Mouse (Mus musculus) midbrain, embryonic 11.5 days (tissue): Measurements from ENCODE around the gene Ttn. TPM values are rescaled to one million over a fixed set of nuclear protein-coding genes. Genes with fewer than 3 reads are reported as not detected.

ENCODE experiments used
- ATAC-seq: fragments of 200-750 bp; cut with Nextera tagmentation; 2 replicates; pipeline ENCODE4 v1.8.0; 2017; ENCODE audit warnings: moderate TSS enrichment, moderate library complexity; ENCODE audit not compliant: low FRiP score
- DNase-seq: peaks from one replicate; pipeline ENCODE4 v3.0.0; 2015; ENCODE audit warnings: low spot score; ENCODE audit errors: missing footprints
- H3K27ac ChIP-seq: fragments of 300-500 bp; sonication (generic); 2 replicates; pipeline ENCODE4 v1.5.1; 2014; ENCODE audit warnings: low read depth, low read length
- H3K27me3 ChIP-seq: fragments of 300-500 bp; sonication (generic); 2 replicates; pipeline ENCODE4 v1.6.1; 2014; ENCODE audit warnings: mild to moderate bottlenecking, low read length, moderate library complexity, mixed read lengths; ENCODE audit not compliant: control insufficient read depth, insufficient read depth
- H3K36me3 ChIP-seq: fragments of 300-500 bp; sonication (generic); 2 replicates; pipeline ENCODE4 v1.6.1; 2014; ENCODE audit warnings: mild to moderate bottlenecking, low read length, moderate library complexity, mixed read lengths; ENCODE audit not compliant: control insufficient read depth, insufficient read depth
- H3K4me1 ChIP-seq: fragments of 300-500 bp; sonication (generic); 2 replicates; pipeline ENCODE4 v1.6.1; 2014; ENCODE audit warnings: low read length; ENCODE audit not compliant: control insufficient read depth, insufficient read depth
- H3K4me2 ChIP-seq: fragments of 300-500 bp; sonication (generic); 2 replicates; pipeline ENCODE4 v1.6.1; 2014; ENCODE audit warnings: mild to moderate bottlenecking, moderate library complexity
- H3K4me3 ChIP-seq: fragments of 300-500 bp; sonication (generic); 2 replicates; pipeline ENCODE4 v1.5.1; 2014; ENCODE audit warnings: low read depth, low read length
- H3K9ac ChIP-seq: fragments of 300-500 bp; sonication (generic); 2 replicates; pipeline ENCODE4 v1.6.1; 2014; ENCODE audit warnings: low read length
- H3K9me3 ChIP-seq: fragments of 300-500 bp; sonication (generic); 2 replicates; pipeline ENCODE4 v1.6.1; 2016; ENCODE audit warnings: low read length; ENCODE audit not compliant: control insufficient read depth
- WGBS: fragments of 180-500 bp; shearing (Covaris S2); extraction: QIAGEN DNeasy Blood & Tissue Kit; methylation state at CpG from one replicate; pipeline ENCODE4 v1.1.7; 2014; 5-methylcytosine and 5-hydroxymethylcytosine counted together
- polyA plus RNA-seq: library from polyadenylated mRNA; unstranded; fragments of >200 nt; fragmentation: Nextera tagmentation; extraction: Ambion mirVana; gene quantifications from 2 replicates; pipeline ENCODE4 v1.2.1, GENCODE M21; 2014

Gene Ttn
- polyA plus RNA-seq, 1 experiment from 2014 or later: 0.04 TPM

DNA sequence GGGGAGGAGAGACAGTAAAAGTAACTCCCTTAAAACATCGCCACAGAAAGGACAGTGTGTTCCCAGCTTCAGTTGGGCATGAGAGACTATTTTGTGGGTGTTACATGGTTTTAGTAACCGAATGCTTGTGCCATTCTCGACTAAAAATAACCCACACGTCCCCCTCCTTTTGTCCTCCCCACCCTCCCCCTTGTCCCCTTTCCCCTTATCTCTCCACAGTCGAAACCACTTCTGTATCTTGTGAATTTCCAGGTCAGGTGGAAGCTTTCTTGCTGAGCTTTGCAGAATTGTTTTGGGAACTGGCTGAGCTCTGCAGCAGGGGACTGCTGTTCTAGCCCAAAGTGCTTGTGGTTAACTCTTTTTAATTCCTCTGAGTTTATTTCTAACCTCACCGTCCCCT, 12.1 kb downstream of the Ttn start:
- ATAC-seq (no peak), DNase-seq (no peak)
- Histone ChIP-seq H3K4me2 (no peak overlapping the region), H3K27ac (no peak overlapping the region), H3K4me3 (no peak overlapping the region), H3K36me3 (no peaks in the 10 kb centered on the region), H3K9ac (no peak overlapping the region), H3K9me3 (no peaks in the 10 kb centered on the region), H3K4me1 (no peaks in the 10 kb centered on the region), H3K27me3 (no peaks in the 10 kb centered on the region)
- 70% methylated on average over 6 of the region's 6 CpGs for WGBS

GRCm38 (mm10) chr2:76969637-76970036, 12.7 kb downstream of the Ttn start:
- no peak for DNase-seq
- WGBS: 86% methylated on average over 21 of the region's 21 CpGs
- H3K27ac ChIP-seq: no peak overlapping the region
- H3K27me3 ChIP-seq: no peaks in the 10 kb centered on the region
- H3K9ac ChIP-seq: no peak overlapping the region
- H3K4me3 ChIP-seq: no peak overlapping the region
- no peaks in the 10 kb centered on the region for H3K36me3 ChIP-seq
- H3K9me3 ChIP-seq: no peaks in the 10 kb centered on the region
- no peak for ATAC-seq
- no peaks in the 10 kb centered on the region for H3K4me1 ChIP-seq
- H3K4me2 ChIP-seq: no peak overlapping the region

GRCm38 (mm10) chr2:76968919-76969318, 13.4 kb downstream of the Ttn start:
- Histone ChIP-seq H3K9ac (no peak overlapping the region), H3K4me3 (no peak overlapping the region), H3K36me3 (no peaks in the 10 kb centered on the region), H3K4me2 (no peak overlapping the region), H3K4me1 (no peaks in the 10 kb centered on the region), H3K27me3 (no peaks in the 10 kb centered on the region), H3K27ac (no peak overlapping the region), H3K9me3 (no peaks in the 10 kb centered on the region)
- ATAC-seq (peak; percentile 85), DNase-seq (peak; percentile 94)
- 30% methylated on average over 8 of the region's 8 CpGs for WGBS

- no peak for DNase-seq
- ATAC-seq: no peak
- Histone ChIP-seq H3K9ac (no peak overlapping the region), H3K27ac (no peak overlapping the region), H3K27me3 (no peaks in the 10 kb centered on the region), H3K4me3 (no peak overlapping the region), H3K9me3 (no peaks in the 10 kb centered on the region), H3K36me3 (no peaks in the 10 kb centered on the region), H3K4me1 (no peaks in the 10 kb centered on the region), H3K4me2 (no peak overlapping the region)
- 91% methylated on average over 6 of the region's 6 CpGs for WGBS
These were observed 15.8 kb downstream of the Ttn start for GRCm38 (mm10) chr2:76966582-76966981.

DNA sequence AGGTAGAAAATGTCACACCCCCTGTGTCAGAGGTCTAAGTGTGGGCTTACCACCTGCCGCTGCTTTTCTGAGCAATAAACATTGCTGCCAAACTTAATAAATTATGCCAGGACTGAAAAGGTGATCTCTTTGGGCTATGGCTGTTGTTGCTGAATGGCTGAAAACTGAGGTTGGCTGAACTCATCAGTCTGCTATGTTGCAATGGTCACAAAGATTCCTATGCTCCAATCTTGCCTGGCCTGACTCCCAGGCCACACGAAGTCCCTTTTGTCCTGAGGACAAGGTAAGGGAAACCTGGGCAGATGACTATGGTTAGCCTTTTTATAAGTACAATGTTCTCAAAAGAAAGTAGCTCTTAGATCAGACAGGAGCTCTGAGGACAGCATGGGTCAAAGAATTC, 16.3 kb downstream of the Ttn start:
- ATAC-seq: no peak
- no peaks in the 10 kb centered on the region for H3K36me3 ChIP-seq
- 92% methylated on average over 2 of the region's 2 CpGs for WGBS

DNA sequence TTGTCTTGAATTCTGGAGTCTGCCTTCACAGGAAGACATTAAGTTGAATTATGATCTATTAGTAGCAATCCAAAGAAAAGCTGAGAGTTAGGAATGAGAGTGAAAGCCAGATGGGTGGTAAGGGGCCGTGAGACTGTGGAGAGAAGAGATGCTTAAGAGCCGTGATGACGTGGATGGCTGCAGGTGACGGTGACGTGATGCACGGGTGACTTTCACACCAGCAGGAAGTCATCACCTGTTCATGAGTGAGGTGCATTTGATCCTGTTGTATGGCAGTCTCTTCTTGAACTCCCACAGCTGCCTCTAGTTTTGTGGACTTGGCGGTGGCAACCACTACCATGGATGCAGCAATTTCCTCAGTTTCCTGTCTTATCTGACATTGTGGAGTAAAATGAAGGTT, 16.8 kb downstream of the Ttn start:
- Histone ChIP-seq H3K4me1 (no peaks in the 10 kb centered on the region), H3K27me3 (no peaks in the 10 kb centered on the region), H3K4me2 (no peak overlapping the region), H3K36me3 (no peaks in the 10 kb centered on the region), H3K27ac (no peak overlapping the region), H3K4me3 (no peak overlapping the region), H3K9me3 (no peaks in the 10 kb centered on the region), H3K9ac (no peak overlapping the region)
- ATAC-seq: no peak
- WGBS: 92% methylated on average over 7 of the region's 7 CpGs
- no peak for DNase-seq

More for the DNA sequence above, 16.3 kb downstream of the Ttn start:
- no peak overlapping the region for H3K4me3 ChIP-seq
- no peaks in the 10 kb centered on the region for H3K27me3 ChIP-seq
- H3K9ac ChIP-seq: no peak overlapping the region
- no peak for DNase-seq
- H3K9me3 ChIP-seq: no peaks in the 10 kb centered on the region
- H3K4me1 ChIP-seq: no peaks in the 10 kb centered on the region
- no peak overlapping the region for H3K4me2 ChIP-seq
- H3K27ac ChIP-seq: no peak overlapping the region

DNA sequence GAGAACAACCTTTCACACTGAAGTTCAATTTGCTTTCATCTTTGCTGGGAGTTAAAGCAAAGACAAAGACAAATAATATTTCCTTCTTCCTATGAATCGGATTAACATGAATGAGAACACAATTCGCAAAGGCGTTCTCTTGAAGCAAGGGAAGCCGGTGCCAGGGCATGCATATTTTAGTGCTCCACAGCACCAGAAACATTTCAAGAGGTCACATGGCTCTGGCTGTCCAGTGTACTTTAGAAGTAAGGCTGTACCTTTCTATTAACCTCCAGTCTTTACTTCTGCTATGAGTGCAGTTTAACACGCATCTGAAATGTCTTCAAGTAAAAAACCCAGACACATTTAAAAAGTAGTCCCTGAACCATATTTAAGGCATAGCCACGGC, 20.3 kb downstream of the Ttn start:
- H3K4me2 ChIP-seq: no peak overlapping the region
- whole genome bisulfite sequencing: 83% methylated on average over 6 of the region's 6 CpGs
- H3K4me3 ChIP-seq: no peak overlapping the region
- no peak overlapping the region for H3K27ac ChIP-seq
- DNase-seq (no peak), ATAC-seq (no peak)
- no peak overlapping the region for H3K9ac ChIP-seq
- no peaks in the 10 kb centered on the region for H3K4me1 ChIP-seq
- no peaks in the 10 kb centered on the region for H3K27me3 ChIP-seq
- no peaks in the 10 kb centered on the region for H3K36me3 ChIP-seq
- no peaks in the 10 kb centered on the region for H3K9me3 ChIP-seq

DNA sequence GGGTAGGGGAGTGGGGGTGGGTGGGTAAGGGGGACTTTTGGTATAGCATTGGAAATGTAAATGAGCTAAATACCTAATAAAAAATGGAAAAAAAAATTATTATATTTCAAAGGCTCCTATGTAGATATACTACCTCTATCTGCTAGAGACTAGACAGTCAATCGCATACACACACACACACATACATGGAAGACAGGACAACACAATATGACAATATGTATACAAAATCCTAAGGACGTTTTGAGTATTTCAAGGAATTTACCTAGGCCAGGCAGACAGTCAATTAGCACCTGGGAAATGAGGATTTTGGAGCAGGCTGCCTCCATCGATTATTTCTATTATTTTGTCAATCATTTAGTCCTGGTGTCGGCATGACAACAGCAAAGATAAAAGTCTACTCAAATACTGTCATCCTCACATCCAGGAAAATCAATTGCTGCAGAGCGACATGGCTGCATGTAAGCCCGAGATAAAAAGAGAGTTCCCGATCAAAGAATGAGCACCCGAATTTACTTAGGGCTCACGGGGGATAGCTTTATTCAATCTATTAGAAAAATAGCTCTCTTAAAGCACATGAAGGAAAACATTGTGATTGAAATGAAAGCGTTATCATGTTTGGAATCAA, 20.8 kb downstream of the Ttn start:
- 81% methylated on average over 10 of the region's 10 CpGs for WGBS
- H3K27me3 ChIP-seq: no peaks in the 10 kb centered on the region
- H3K9me3 ChIP-seq: no peaks in the 10 kb centered on the region
- no peaks in the 10 kb centered on the region for H3K36me3 ChIP-seq
- no peaks in the 10 kb centered on the region for H3K4me1 ChIP-seq
- H3K4me3 ChIP-seq: no peak overlapping the region
- DNase-seq (no peak), ATAC-seq (no peak)
- no peak overlapping the region for H3K9ac ChIP-seq
- H3K27ac ChIP-seq: no peak overlapping the region
- H3K4me2 ChIP-seq: no peak overlapping the region

DNA sequence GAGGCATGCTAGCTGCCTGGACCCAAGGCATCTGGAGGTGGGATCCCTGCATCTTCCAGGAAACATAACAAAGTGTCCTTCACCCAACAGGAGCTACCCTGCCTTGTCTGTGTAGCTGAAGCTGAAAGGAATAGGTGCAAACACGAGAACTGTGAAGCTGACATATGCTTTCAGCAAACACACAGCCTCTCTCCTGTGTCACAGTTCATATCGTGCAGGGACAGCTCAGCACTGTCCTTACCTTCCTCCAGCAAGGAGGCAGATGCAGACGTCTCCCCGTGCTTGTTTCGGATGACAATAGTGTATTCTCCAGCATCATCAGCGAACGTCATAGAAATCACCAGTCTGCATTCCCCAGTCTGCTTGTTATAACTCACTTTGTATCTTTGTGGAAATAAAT, 32.6 kb downstream of the Ttn start:
- Histone ChIP-seq H3K4me3 (no peak overlapping the region), H3K4me1 (no peaks in the 10 kb centered on the region), H3K4me2 (no peak overlapping the region), H3K36me3 (no peaks in the 10 kb centered on the region), H3K27me3 (no peaks in the 10 kb centered on the region), H3K27ac (no peak overlapping the region), H3K9me3 (no peaks in the 10 kb centered on the region), H3K9ac (no peak overlapping the region)
- DNase-seq (no peak), ATAC-seq (no peak)
- 84% methylated on average over 7 of the region's 7 CpGs for WGBS
